Mouse (Mus musculus): ENCODE results near the gene Ski. TPM values are rescaled to one million over a fixed set of nuclear protein-coding genes. Genes with fewer than 3 reads are reported as not detected.

The Ski gene
- total RNA-seq, 2 experiments from 2014 or later, result 47.5 to 60.6 TPM

DNA sequence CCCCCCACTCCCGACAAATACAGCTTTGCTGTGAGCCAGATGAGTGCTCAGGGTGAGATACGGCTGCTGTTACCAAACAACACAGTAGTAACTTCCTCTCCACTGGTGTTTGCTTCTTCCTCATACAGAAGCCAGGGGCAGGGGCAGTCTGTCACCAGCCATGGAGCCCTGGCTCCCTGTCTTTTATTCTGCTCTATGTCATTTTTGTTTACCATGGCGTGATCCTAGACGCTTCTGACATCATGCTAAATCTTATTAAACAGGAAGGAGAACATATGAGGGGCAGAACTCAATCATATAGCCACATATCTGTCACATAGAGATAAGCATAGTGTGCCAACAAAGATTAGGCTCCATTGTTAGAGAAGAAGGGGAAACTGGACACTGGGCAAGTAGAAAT is 105.8 kb downstream of the Ski start:
- DNase-seq (ENCODE audit: low spot score in 2 of 2), result no peak

DNA sequence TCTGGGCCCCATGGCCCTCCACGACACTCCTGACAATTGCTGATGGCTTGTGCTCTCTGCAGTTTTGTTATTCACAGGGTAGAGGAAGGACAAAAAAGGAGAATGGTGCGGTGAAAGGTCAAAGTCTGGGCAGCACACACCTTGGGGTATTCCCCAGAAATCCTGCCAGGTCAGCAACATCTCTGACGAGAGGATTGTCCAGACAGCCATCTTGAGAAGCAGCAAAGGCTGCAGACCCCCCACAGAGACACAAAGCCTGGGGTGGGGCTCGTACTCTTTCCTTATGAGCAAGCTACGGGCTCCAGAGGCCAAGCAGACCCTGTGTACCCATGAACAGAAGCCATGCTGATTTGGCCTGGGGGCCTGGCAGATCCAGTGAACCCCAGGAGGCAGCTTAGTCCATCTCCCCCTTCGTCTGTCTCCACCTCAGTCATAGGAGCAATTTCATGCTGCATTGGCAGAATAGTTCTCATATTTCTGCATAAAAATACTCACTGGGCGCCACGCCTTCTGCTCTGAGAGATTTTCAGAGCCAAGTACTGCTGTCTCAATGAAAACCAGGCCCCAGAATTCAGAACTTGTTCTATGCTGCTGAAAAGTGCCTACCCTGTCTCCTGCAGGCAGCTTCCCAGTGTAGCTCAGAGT is 108.5 kb downstream of the Ski start:
- no peak for DNase-seq (ENCODE audit: low spot score in 2 of 2)

DNA sequence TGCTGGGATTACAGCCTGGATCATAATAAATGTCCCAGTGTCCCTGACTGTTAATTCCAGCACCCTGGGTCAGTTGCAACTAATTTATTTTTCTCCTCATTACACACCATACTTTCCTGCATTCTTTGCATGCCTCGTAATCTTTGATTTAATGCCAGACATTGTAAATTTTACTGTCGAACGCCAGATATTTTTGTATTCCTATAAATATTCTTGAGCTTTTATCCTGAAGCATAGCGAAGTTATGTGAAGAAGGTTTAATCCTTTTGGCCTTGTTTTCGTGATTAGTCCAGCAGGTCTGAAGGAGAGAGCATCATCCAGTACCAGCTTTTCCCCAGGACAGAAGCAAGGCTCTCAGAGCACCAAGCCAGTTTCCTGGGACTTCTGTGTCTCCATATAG is 112.9 kb downstream of the Ski start:
- no peak for DNase-seq (ENCODE audit: low spot score in 2 of 2)

DNA sequence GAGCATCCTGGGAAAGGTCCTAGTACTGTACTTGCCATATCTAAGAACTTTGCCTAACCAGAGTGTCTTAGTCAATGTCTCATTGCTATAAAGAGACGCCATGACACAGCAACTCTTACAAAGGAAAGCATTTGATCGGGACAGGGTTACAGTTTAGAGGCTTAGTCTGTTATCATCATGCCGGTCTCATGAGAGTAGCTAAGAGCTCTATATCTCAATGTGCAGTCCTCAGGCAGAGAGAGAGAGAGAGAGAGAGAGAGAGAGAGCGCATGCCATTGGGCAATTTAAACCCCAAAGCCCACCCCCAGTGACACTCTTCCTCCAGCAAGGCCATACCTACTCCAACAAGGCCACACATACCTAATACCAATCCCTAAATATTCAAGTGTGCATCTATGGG is 114.5 kb downstream of the Ski start:
- no peak for DNase-seq (ENCODE audit: low spot score in 2 of 2)

Other genes with a start within 250 kb of the Ski start
- under 1 TPM; 0.33 to 0.35 TPM for gene Plch2, start 165.8 kb downstream of the Ski start, total RNA-seq (2021)
- 10 to 100 TPM; 18.2 to 20.3 TPM for gene Pex10, start 155.6 kb downstream of the Ski start, total RNA-seq (2021)
- gene Rer1, start 136.2 kb downstream of the Ski start, total RNA-seq (2021), result 100 to 1,000 TPM in 1 of 2 experiments, 10 to 100 TPM in 1; 95.4 to 109 TPM
- gene Morn1, start 136.0 kb downstream of the Ski start, total RNA-seq (2021), result 1 to 10 TPM; 6.6 to 9.8 TPM
- 10 to 100 TPM; 46.6 to 54.5 TPM for gene Faap20, start 27.2 kb upstream of the Ski start, total RNA-seq (2021)
- 1 to 10 TPM; 5.5 to 7.6 TPM for gene Prkcz, start 138.8 kb upstream of the Ski start, total RNA-seq (2021)
- under 1 TPM in 1 of 2 experiments, not detected in 1; 0.16 TPM for gene Gabrd, start 175.5 kb upstream of the Ski start, total RNA-seq (2021)
- gene Cfap74, start 186.6 kb upstream of the Ski start, total RNA-seq (2021), result 1 to 10 TPM in 1 of 2 experiments, under 1 TPM in 1; 0.63 to 1.6 TPM
- gene Tmem52, start 246.5 kb upstream of the Ski start, total RNA-seq (2021), result 1 to 10 TPM; 5.9 to 7.5 TPM